Mouse (Mus musculus): ENCODE measurements at regions not wholly inside any gene's neighbourhood (a gene's known extent, or its start where the extent isn't known, plus 50 kb on each side); places are given as distances from the start of the nearest gene placed in this dataset.

DNA sequence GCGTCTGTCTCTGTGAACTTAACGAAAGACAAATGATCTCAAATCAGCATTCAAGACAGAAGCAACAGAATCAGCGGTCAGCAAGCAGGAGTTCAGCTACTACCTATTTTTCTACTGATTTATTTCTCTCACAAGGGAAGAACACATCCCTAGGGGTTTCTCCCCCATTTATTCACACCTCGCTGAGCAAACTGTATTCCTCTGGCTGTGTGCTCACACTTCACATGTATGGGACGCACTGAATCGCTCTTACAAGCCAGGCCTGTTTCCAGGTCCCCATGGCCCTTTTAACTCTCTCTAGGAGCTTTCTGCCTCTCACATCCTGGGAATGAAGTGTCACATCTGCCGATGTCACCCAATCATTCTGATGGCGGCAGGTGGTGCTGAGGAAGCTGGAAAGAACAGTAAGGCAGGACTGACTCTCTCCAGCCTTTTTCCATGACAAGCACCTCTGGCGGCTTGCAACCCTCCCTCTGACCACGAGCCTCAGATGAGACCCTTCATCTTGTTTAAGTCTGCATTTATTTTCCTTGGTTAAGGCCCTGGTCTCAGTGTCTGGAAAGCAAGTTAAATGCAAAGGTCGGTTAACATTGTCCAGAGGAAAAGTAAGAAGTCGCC, 350.3 kb downstream of the 1500009L16Rik start:
- ATAC-seq (ENCODE audit: extremely low read depth, insufficient number of reproducible peaks, low FRiP score, low TSS enrichment) = no peak
- Histone ChIP-seq H3K27ac (replicated peaks) (no peak overlapping the region), H3K9ac (no peak overlapping the region), H3K4me3 (no peak overlapping the region), H3K4me1 (peaks cover 20% of the 10 kb centered on the region), H3K27me3 (replicated peaks) (no peaks in the 10 kb centered on the region), H3K9me3 (peaks cover 8% of the 10 kb centered on the region), H3K4me2 (no peak overlapping the region), H3K36me3 (no peaks in the 10 kb centered on the region; the same call in 1 of the 2 replicates)
- 51% methylated on average over 12 of the region's 12 CpGs for WGBS

DNA sequence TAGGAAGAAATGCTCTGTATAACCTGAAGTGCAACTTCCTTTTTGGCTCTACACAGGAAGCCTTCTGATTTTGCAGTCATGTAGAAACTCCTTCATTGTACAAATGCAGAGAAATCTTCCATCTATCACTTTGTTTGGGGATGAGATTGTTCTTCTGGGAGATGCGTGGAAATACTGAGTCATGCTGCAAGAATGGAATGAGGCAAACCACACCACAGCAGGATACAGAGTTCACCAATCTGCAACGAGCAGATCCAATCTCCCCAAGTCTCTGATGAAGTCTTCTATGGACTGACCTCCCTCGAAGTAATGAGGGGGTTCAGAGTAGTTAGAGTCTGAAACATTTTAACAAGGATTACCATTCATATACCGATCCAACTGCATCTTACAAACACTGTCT, 352.9 kb downstream of the 1500009L16Rik start:
- Histone ChIP-seq H3K27ac (replicated peaks) (no peak overlapping the region), H3K36me3 (no peaks in the 10 kb centered on the region; the same call in 1 of the 2 replicates), H3K9ac (no peak overlapping the region), H3K9me3 (peaks cover 11% of the 10 kb centered on the region), H3K4me2 (no peak overlapping the region), H3K4me1 (peaks cover 23% of the 10 kb centered on the region; the same call in 1 of the 2 replicates), H3K27me3 (replicated peaks) (no peaks in the 10 kb centered on the region), H3K4me3 (no peak overlapping the region)
- WGBS = 48% methylated on average over 4 of the region's 4 CpGs
- no peak for ATAC-seq (ENCODE audit: extremely low read depth, insufficient number of reproducible peaks, low FRiP score, low TSS enrichment)

DNA sequence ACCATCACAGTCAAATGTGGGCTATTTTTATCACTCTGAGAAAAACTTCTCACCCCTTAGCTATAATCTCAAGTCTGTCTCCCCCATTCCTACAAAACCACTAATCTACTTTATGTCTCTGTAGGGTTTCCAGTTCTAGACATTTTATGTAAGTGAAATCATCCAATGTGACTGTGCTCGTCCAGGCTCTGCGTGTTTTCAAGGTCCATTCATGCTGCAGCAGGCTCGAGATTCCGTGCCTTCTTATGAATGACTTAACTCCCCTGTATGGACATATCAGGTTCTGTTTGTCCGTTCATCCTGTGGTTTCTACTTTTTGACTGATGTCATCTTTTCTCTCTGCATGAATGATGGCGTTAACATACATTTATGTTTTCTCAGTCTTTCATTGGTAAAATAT, 357.6 kb downstream of the 1500009L16Rik start:
- H3K4me3 ChIP-seq = no peak overlapping the region
- H3K36me3 ChIP-seq = no peaks in the 10 kb centered on the region; the same call in 1 of the 2 replicates
- H3K9ac ChIP-seq = no peak overlapping the region
- peaks cover 11% of the 10 kb centered on the region for H3K9me3 ChIP-seq
- WGBS = 64% methylated on average over 6 of the region's 6 CpGs
- 0 out of 2 replicates have a peak overlapping the region, but pooled peaks have one; percentile 39 for H3K27ac ChIP-seq (replicated peaks)
- peaks cover 32% of the 10 kb centered on the region for H3K4me1 ChIP-seq
- no peak overlapping the region for H3K4me2 ChIP-seq
- ATAC-seq (ENCODE audit: extremely low read depth, insufficient number of reproducible peaks, low FRiP score, low TSS enrichment) = no peak
- H3K27me3 ChIP-seq (replicated peaks) = no peaks in the 10 kb centered on the region

DNA sequence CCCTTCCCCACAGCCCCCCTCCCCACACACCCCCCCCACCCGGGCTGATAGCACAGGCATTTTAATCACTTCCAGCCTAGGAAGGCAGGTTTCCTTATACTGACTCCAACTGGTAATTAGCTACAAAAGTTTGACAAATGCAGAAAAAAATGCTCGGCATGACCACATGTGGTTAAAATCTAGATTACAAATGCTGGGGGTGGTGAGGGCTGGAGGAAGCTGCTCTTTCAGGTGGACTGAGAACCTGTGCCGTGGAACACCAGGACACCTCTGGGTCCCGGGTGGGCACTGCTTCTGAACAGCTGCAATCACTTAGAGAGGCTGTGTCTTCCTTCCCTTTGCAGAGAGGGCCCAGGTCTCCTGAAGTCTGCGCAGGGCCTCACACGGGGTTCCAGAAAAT, 358.7 kb downstream of the Nuak1 start:
- WGBS = 27% methylated on average over 6 of the region's 6 CpGs
- Histone ChIP-seq H3K36me3 (no peaks in the 10 kb centered on the region; the same call in 1 of the 2 replicates), H3K4me2 (no peak overlapping the region), H3K27ac (replicated peaks) (0 out of 2 replicates have a peak overlapping the region, but pooled peaks have one; percentile 16), H3K9me3 (peaks cover 11% of the 10 kb centered on the region), H3K4me3 (no peak overlapping the region), H3K27me3 (replicated peaks) (no peaks in the 10 kb centered on the region), H3K4me1 (peaks cover 27% of the 10 kb centered on the region), H3K9ac (0 out of 2 replicates have a peak overlapping the region, but pooled peaks have one; percentile 28)
- no peak for ATAC-seq (ENCODE audit: extremely low read depth, insufficient number of reproducible peaks, low FRiP score, low TSS enrichment)

DNA sequence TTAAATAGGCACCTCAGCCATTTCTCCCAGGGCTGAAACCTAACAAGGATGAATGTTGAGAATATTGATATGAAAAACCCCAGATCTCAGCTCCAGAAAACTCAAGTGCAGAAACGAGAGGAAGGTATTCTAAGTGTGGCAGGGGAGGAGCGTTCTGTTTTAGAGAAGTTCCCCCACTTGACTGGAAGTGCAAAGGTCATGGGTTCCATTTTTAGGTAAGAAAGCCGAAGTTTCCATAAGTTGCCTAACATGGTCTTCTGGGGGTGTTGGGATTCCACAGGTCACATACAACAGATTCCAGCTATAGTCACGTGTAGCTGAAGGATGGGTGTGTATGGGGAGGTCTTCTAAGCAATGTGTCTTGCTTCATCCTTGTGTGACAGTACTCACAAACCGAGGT, 352.9 kb downstream of the Nuak1 start:
- Histone ChIP-seq H3K27ac (replicated peaks) (no peak overlapping the region), H3K4me3 (no peak overlapping the region), H3K27me3 (replicated peaks) (no peaks in the 10 kb centered on the region), H3K9me3 (no peaks in the 10 kb centered on the region), H3K9ac (no peak overlapping the region), H3K4me1 (no peaks in the 10 kb centered on the region), H3K36me3 (no peaks in the 10 kb centered on the region), H3K4me2 (no peak overlapping the region)
- 60% methylated on average over 5 of the region's 5 CpGs for WGBS
- ATAC-seq (ENCODE audit: extremely low read depth, insufficient number of reproducible peaks, low FRiP score, low TSS enrichment) = no peak

DNA sequence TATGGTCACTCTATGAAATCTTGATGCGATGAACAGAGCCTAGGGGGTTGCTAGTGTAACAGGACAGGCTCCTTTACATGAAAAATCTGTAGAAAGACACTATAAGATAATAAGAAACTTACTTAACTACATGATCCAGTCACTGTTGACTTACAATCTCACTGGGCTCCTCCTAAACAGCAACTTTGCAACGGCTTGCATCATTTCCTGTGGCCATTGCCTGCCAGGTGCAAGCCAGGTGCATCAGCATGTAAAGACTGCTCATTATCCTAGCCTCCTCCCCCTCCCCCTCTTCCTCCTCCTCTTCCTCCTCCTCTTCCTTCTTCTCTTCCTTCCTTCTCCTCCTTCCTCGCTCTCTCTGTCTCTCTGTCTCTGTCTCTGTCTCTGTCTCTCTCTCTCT, 352.5 kb downstream of the Nuak1 start:
- ATAC-seq (ENCODE audit: extremely low read depth, insufficient number of reproducible peaks, low FRiP score, low TSS enrichment) = no peak
- Histone ChIP-seq H3K27ac (replicated peaks) (no peak overlapping the region), H3K4me1 (no peaks in the 10 kb centered on the region), H3K9ac (no peak overlapping the region), H3K4me2 (no peak overlapping the region), H3K9me3 (no peaks in the 10 kb centered on the region), H3K27me3 (replicated peaks) (no peaks in the 10 kb centered on the region), H3K36me3 (no peaks in the 10 kb centered on the region), H3K4me3 (no peak overlapping the region)
- 87% methylated on average over 3 of the region's 3 CpGs for WGBS

DNA sequence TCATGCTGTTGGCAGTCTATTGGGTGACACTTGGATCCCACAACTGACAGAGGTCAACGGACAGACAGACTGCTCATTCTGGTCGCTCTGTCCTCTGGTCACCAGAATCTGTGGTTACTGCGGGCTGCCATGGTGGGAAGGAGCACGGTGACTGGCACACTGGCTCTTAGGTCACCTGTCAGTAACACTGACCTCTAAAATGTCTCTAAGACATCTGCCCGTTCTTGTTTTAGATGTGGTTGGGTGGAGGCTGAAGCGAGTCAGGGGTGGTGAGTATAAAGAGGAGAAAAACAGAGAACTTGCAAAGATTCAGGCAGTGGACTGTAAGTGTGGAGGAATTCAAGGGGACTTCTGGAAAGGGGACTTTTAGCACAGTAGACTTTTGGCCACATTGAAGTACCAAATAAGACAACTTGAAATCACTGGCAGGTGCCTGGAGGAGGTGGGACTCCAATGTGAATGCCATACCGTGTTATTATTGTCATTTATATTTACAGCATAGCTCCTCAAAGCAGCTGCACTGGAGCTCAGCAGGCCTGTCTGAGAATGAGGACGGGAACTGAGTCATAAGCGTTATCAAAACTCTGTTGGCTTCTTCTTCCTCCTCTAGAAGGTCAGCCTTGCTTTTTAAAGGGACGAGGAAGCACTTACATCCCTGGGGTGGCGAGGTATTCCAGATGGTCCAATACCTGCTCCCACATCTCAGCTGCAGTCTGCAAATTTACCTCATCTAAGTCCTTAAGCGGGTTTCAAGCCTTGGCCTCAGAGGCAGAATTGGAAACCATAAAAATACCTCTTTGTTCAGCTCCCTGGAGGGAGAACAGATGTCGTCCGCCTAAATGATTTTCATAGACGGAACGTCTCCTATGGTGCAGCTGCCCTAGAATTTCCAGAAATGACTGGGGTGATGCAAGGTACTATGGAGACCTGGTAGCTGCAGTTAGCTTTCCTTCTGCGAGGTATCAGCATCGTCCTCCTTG, 351.3 kb downstream of the Nuak1 start:
- ATAC-seq (ENCODE audit: extremely low read depth, insufficient number of reproducible peaks, low FRiP score, low TSS enrichment) = no peak
- Histone ChIP-seq H3K9ac (no peak overlapping the region), H3K36me3 (no peaks in the 10 kb centered on the region), H3K9me3 (no peaks in the 10 kb centered on the region), H3K27ac (replicated peaks) (no peak overlapping the region), H3K4me1 (no peaks in the 10 kb centered on the region), H3K4me3 (no peak overlapping the region), H3K27me3 (replicated peaks) (no peaks in the 10 kb centered on the region), H3K4me2 (no peak overlapping the region)
- 71% methylated on average over 18 of the region's 18 CpGs for WGBS

DNA sequence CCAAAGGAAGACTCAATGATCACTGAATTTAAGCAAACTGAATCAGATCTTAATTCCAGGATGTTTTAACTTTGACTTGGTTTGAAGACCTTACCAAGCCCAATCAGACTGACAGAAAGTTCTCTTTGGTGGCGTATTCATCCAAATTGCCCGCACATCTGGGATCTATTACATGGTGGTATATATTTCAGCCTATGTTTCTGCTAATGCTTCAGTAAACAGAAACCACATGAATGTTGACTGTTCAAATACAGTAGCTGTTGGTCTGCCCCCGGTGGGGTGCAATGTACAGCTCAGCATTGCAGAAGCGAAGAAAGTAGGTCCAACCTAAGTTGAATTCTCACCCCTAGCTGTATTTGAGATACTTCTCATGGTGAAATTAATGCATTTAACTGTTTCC, 346.5 kb downstream of the Nuak1 start:
- no peak for ATAC-seq (ENCODE audit: extremely low read depth, insufficient number of reproducible peaks, low FRiP score, low TSS enrichment)
- Histone ChIP-seq H3K4me2 (no peak overlapping the region), H3K4me3 (no peak overlapping the region), H3K9me3 (0 out of 2 replicates have a peak, but pooled peaks cover 3% of the 10 kb centered on the region), H3K9ac (no peak overlapping the region), H3K27ac (replicated peaks) (no peak overlapping the region), H3K27me3 (replicated peaks) (no peaks in the 10 kb centered on the region), H3K4me1 (peaks cover 11% of the 10 kb centered on the region; the same call in 1 of the 2 replicates), H3K36me3 (no peaks in the 10 kb centered on the region)
- WGBS = 83% methylated on average over 4 of the region's 4 CpGs

DNA sequence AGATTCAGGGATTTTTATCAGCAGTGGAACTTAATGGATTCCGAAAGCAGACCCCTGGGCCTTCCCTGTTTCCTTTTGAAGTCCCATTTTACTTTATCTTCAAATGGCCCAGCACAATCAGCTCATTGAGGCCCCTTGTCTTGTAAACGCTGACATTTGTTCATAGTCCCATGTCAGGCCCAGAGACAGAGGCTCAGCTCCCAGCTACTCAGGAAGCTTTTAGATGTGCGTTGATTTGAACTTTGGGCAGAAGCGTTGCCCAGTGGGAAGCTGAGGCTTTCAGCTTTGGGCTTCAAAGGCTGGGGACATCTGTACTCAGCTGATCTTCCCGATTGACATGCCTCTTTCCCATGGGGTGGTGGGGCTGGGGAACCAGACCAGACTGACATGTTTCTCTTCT, 343.2 kb downstream of the Nuak1 start:
- no peak for ATAC-seq (ENCODE audit: extremely low read depth, insufficient number of reproducible peaks, low FRiP score, low TSS enrichment)
- no peak overlapping the region for H3K9ac ChIP-seq
- no peak overlapping the region for H3K4me3 ChIP-seq
- H3K27ac ChIP-seq (replicated peaks) = no peak overlapping the region
- peaks cover 11% of the 10 kb centered on the region; the same call in 1 of the 2 replicates for H3K4me1 ChIP-seq
- H3K36me3 ChIP-seq = no peaks in the 10 kb centered on the region
- 21% methylated on average over 5 of the region's 5 CpGs for WGBS
- no peak overlapping the region for H3K4me2 ChIP-seq
- H3K27me3 ChIP-seq (replicated peaks) = no peaks in the 10 kb centered on the region
- H3K9me3 ChIP-seq = 0 out of 2 replicates have a peak, but pooled peaks cover 3% of the 10 kb centered on the region

DNA sequence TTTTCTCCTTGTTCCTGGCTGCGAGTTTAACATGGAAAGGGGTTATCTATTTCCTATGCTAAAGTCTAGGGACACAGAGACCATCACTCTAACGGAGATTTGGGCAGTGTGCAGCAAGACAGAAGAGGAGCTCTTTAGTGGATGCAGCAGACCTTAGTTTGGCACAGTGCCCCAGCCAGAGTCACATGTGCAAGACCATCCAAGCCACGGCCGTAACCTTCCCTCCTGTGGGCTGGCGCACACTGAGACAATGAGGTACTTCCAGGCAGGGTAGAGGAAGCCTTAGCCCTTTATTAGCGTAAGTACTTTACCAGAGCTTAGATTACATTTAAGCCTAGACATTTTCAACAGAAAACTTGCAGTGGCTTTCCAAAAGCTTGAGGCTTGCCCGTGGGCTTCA, 336.4 kb downstream of the Nuak1 start:
- H3K36me3 ChIP-seq = no peaks in the 10 kb centered on the region
- no peak overlapping the region for H3K27ac ChIP-seq (replicated peaks)
- WGBS = 60% methylated on average over 7 of the region's 7 CpGs
- no peak for ATAC-seq (ENCODE audit: extremely low read depth, insufficient number of reproducible peaks, low FRiP score, low TSS enrichment)
- no peaks in the 10 kb centered on the region for H3K27me3 ChIP-seq (replicated peaks)
- H3K4me2 ChIP-seq = no peak overlapping the region
- no peaks in the 10 kb centered on the region for H3K9me3 ChIP-seq
- H3K4me1 ChIP-seq = peaks cover 4% of the 10 kb centered on the region; the same call in 1 of the 2 replicates
- H3K9ac ChIP-seq = no peak overlapping the region
- no peak overlapping the region for H3K4me3 ChIP-seq

DNA sequence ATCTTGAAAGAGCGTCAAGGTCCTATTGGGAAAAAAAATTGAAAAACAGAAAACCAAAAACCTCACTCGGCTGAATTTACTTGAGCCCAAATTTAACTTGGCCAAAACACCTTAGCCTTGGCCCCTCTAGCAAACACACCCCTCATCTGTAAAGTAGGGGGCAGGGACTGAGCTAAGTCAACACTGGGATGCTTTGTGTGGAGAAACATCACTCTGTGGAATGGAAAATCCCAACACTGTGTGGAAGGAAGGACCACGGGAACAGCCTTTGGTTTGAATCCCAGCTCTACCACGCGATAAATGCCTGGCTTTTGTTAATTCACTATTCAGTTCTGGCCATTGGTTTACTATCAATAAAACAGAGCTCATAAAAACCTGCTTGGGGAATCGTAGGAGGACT, 335.8 kb downstream of the Nuak1 start:
- Histone ChIP-seq H3K36me3 (no peaks in the 10 kb centered on the region), H3K27ac (replicated peaks) (no peak overlapping the region), H3K27me3 (replicated peaks) (no peaks in the 10 kb centered on the region), H3K9me3 (no peaks in the 10 kb centered on the region), H3K4me1 (peaks cover 4% of the 10 kb centered on the region; the same call in 1 of the 2 replicates), H3K4me2 (no peak overlapping the region), H3K4me3 (no peak overlapping the region), H3K9ac (no peak overlapping the region)
- ATAC-seq (ENCODE audit: extremely low read depth, insufficient number of reproducible peaks, low FRiP score, low TSS enrichment) = no peak
- 72% methylated on average over 6 of the region's 6 CpGs for WGBS
